Mouse (Mus musculus): ENCODE results near the gene Fto.

Gene Fto

DNA sequence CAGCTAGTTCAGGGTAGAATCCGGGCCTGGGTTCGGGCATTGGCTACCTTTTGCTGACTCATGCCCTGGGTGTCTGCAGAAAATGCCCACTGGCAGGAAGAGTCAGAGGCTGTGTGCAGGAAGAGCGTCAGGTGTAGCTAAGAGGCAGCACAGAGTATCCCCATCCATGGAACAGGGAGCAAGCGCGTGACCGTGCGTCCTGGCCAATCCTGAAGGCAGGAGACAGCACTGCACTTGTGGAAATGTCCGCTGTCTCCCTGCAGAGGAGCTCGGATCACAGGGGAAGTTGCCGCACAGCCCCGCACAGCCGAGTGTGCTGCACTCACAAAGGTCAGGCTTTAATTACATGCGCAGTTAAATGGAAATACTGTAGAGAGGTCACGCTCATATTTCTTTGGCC lies 316.3 kb downstream of the Fto start:
- DNase-seq: peak; percentile 47

DNA sequence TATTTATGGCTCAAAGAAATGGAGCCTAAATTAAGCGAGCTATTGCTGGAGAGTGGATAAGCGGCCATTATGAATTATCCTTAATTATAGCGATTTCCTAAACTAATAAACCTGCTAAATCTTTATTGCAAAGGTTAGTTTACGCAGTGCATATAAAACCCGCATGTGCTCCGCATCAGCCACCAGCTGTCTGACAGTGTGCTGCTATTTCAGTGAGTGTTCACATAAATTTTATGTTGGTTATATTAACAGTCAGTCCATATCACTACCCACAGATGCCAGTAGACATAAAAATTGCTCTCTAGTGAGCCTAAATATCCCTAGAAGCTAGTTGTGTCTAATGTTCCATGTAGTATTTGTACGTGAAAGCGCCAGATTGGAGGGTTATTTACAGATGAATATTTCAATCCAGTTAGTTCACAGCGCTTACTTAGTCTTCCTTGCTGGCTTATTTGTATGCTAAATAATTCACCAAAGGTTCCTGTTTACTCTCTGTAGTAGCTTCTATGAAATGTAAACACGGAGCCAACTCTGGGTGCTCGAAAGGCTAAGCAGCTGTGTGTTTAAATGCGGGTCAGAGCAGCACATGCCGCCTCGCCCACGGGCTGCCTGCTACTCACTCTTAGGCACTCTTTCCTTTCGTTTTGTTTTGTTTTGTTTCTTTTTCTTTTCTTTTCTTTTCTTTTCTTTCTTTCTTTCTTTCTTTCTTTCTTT lies 317.2 kb downstream of the Fto start:
- no peak for DNase-seq

DNA sequence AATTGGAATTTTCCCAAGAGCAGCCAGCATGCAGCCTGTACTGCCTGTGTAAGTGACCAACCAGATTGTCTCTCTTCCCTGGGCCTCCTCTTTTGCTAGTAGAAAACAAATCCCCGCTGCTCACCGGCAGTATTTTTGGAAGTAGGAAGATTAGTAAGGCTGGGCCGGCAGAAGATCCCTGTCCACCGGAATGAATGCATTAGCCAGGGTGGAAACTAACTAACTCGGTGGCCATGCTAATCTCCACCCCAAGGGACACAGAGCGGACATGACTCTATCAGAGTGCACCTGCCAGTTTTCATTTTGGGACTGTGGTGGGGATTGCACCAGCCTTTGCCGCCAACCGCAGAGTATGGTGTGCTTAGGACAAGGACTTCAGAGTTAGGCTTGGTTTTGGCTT lies 319.1 kb downstream of the Fto start:
- no peak for DNase-seq

DNA sequence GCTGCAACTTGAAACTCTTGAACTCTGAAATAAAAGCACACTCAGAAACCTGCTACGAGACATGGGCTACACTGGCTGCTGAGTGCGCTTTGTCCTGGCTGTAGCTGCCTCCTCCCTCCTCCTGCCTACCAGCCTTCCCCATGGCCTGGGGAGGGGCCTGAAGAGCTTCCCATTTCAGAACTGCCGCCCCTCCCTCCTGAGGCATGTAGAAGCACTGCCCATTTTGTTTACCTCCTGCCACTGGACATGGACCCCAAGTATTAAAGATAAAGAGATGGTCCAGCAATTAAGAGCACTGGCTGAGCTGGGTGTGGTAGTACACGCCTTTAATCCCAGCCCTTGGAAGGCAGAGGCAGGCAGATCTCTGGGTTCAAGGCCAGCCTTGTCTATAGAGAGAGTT lies 322.1 kb downstream of the Fto start:
- DNase-seq: no peak

DNA sequence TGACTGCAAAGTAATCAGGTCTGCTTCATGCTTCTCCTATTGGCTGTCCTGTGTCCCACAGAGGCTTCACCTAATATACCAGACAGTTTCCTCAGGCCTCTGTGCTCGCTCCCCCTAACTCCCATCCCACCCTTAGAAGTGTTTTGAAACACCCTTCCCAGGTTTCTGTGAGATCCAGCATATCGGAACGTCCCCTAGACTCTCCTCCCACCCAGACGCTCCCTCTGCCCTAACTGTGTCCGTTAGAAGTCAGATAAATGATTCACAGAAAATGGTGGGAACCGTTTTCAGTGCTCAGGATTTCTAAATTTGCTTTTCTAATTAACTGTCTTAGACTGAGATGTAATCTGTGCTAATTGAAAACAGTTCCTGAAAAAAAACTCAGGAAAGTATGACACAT lies 323.6 kb downstream of the Fto start:
- DNase-seq: no peak

DNA sequence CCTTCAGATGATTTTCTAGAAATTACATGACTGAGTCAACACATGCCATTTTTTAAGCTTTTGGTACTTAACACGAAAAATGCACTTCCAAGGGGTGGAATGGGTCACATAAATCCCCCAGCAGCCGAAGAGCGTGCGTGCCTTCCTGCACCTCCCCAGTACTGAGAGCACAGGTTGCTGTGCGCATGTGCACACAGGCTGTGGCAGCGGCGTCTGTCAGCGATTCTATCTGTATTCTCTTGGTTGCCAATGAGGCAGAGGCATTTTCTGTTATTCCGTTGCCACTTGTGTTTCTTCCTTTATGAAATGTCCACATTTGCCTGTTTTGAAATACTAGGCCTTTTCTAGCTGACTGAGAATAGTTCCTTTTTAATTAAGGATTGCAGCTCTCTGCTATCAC lies 324.4 kb downstream of the Fto start:
- DNase-seq: no peak

DNA sequence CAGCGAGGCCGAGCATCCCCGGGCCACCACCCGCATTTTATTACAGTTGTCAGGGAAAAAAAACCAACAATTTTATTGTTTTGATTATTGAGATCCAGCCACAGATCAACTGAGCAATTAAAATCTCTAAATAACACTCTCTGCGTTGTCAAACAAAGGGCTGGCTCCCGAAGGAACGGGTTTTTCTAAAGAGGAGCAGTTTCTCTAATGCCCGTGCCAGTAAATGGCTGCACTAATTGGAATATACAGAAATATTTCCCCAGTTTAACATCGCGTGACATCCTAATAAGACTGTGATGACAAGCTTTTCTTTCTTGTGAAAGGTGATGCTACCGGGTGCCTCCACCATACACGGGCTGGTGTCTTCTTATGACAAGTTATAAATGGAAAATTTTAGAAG lies 324.9 kb downstream of the Fto start:
- DNase-seq: no peak

DNA sequence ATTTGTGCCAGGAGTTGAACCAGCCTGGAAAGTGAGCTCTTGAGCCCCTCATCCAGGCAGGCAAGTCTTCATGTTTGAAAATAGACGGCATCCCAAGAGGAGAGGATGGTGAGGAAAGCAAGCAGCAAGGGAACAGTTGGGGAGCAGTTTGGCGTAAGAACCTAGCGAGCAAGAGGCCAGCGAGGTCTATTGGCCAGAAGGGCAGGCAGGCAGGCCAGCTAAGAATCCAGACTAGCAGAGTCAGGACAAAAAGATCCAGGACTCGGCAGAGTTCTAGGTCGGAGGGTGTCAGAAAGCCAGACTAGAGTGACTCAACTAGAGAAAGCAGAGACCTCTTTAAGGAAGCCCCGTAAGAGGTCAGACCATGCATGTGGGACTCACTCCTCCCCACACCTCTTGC lies 327.1 kb downstream of the Fto start:
- DNase-seq: no peak

DNA sequence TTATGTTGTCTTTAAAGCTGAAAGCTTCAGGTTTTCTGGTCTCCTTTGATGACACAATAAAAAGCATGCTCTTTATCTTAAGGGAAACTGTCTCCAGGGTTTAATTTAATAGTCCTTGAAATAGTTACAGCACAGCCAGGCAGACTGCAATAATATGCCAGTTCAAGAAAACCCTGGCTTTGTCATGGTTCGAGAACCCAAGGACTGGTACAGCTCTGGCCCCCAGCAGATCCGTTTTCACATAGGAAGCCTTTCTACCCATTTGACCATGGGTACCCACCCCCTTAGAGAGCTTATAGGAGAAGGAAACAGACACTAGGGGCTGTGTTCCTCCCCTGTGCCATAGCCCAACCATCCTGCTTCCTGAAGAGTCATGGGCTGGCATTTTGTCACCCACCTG lies 332.2 kb downstream of the Fto start:
- DNase-seq: no peak

DNA sequence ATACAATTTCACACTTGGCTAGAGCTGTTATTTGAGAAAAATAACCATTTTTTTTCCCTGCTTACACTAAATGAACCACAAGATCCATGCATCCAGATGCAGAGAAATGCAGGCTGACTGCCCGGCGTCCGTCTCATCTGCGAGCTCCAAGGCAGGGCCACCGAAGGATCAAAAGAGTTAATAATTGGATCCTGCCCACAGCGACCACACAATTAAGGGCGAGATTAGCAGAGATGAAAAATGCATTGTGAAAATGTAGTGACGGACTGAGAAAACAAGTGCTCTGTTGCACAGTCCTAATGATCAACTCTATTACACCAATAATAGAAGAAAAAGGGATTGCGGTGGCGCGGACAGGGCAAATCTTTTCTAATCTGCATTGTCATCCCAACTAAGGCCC lies 334.6 kb downstream of the Fto start:
- DNase-seq: no peak

DNA sequence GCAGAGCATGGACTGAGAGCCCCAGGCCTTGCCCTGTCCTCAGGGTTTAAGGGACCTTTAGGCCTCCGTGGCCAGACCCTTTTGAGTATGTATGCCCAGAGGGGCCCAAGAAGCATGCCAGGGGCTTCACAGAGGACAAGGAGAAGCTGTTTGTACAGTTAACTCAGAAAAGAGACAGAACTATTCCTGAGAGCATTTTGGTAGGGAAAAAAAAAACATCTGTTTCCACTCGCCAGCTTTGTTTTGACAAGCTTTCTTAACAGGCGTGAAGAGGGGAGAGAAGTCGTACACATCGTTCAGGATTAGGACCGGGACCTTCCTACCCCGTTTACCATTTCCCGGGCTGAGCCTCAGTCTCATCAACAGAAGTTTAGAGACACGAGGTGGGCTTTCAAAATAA lies 335.5 kb downstream of the Fto start:
- no peak for DNase-seq

DNA sequence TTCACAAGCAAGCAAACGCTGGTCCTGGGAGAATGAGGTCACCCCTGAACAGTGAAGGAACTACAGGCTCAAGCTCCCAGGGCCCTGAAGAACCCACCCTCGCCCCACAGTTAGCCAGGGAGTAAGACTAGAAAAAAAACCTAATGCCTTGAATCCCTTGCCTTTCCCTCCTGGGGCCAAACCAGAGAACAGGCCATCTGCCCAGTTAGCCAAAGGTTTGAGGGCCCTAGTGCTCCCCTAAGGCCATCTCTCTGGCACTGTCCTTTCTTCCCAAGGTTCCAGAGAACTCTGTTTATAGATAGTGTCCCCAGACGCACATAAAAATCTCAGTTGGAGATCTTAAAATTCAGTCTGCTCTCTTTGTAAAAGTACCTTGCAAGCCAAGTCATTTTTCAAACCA lies 340.2 kb downstream of the Fto start:
- DNase-seq: no peak

DNA sequence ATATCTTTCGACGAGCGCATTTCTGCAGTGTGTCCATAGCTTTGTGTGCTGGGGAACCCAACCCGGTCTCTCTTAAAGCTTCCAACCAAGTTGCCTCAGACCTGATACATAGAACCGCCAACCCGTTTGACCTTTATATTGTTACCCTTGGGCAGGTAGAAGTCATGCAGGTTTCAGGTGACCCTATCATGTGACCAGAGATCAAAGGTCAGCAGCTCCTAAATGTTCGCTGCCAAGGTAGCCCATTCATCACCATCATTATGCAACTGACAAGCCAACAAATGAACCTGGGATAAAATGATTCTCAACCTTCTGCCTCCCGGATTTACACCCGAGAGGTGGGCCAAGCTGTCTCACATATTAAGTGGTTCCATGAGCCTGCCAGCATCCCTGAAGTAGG lies 344.1 kb downstream of the Fto start:
- DNase-seq: no peak

DNA sequence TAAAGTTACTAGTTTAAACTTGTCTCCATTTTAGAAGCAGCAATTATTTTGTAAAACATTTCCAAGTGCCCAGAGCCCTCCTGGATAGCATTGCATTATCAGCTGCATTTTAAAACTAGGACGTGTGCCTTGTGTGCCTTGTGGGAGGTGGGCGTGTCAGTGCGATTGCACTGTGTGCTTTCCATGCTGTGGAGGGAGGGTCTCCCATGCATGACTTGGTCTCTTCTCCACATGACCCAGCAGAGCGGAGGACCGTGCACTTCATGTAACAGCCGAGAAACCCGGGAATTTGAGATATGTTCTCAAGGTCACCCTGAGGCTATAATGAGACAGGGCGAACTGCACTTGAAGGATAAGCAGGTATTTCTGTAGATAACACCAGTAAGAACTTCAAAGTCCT lies 347.6 kb downstream of the Fto start:
- DNase-seq: peak; percentile 12

DNA sequence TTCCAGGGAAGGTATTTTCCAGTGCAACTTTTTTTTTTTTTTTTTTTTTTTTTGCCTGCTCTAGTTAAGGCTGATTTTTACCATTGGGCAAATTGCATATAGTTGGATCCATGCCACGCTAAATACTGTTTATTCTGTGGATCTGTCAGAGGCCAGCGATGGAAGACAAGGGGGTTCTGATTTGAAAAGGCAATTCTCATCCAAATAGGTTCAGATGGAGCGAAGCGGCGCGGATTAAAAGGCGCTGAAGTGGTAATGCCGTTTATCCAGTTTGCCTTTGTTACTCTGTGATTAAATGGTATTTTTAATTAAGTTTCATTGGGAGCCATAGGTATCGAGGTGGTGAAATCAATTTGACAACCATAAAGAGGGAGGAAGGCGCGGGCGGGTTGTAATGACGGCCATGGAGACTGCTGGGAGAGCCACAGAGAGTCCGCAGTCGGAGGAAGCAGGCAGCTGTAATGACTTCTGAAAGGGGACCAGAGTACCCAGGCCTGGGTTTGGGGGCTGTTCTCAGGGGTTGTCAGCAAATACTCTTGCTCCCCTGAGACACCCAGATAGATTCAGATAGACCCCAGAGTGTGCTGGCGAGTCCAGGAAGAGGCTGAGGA lies 356.2 kb downstream of the Fto start:
- no peak for DNase-seq

DNA sequence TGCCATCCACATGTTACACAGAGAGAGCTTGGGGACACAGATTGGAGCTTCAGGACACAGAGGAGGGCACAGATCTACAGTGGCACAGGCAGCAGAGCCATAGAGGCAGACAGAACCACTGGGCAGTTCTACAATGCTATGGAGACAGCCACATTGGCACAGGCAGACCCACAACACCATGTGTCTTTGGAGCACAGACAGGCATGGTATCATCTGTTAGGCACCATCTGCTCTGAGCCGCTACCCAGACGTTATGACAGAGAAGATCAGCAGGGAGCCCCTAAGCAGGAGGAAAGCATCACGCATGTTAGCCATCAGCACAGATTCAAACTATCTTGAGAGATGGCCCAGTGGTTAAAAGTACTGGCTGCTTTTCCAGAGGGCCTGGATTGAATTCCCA lies 363.6 kb downstream of the Fto start:
- no peak for DNase-seq

DNA sequence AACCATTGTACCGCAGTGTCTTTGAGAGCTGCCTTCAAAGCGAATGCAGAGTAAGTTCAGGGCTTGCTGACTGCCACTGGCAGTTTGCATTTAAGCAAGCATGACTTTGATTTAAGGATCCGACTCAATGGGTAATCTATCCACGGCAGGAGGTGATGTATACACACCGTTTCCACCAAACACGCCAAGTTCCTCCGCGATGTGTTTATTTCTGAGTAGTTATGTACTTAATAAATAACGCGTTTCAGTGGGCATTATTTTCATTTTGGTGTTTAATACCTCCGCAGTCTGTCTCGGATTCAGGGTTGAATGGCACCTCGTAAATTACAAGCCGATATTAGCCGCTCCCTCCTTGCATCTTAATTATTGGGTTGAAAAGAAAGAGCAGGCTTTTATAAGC lies 366.1 kb downstream of the Fto start:
- no peak for DNase-seq

DNA sequence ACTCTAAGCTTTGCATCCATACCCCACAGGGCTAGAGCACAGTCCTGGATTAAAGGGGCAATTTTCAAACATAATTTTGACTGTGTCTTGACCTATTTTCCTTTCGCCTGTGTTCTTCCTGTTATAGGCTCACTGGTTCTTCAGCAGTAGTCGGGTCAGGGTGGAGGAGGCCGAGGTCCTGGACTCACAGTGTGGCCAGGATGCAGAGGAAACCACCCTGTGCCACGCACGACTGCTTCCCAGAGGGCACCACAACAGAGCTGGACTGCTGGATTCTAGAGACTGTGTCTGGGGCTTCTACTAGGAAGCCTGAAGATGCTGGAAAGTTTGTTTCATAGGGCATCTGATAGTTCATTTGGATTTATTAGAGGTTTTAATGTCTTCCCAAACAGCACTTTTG lies 366.8 kb downstream of the Fto start:
- DNase-seq: peak; percentile 10

DNA sequence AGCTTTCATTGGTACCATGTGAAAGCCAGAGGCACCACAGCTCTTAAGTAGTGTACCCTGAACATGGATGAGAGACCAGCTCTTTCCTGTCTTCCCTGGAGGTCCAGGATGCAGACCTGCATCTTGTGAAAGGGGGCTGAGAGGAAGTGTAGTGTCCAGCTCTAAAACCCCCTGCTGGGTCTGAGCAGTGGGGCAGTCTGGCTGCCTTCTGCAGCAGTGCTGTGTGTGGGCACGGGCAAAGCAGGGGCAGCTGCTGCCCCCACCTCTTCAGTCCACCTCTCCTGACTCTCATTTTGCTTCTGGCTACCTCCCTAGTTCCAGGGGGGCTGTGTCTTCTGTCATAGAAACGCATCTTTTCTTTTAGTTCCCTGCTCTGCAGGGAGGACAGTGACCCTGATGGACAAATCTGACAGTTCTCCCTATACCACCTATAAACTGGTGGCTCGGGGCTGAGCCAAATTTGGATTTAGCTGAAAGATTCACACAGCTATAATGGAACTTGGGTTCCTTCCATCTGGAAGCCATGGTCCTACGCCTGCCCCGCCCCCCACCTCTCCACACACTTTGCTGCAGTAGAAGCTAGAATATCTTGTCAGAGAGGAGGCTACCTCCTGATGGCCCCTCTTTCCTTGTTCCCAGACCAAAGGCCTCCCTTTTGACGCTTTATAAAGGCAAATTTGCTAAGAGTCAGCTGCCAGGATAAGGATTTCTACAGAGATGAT lies 371.4 kb downstream of the Fto start:
- no peak for DNase-seq

DNA sequence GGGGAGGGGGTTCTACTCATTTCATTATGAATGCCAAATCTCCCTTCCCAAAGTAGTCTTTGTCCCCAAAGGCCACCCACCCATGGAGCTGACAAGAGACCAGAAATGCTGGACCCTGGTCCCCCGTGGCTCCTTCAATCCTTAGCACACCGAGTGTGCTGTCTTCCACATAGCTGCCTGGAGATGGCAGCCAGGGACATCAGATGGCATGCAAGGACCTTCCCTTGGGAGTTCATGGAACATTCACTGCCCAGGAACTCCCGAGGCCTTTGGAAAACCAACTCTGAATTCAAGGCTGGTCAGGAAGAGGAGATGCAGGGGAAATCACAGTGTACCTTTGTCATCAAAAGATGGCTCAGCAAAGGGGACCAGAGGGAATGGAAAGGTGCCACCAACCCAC lies 372.1 kb downstream of the Fto start:
- DNase-seq: peak; percentile 17

DNA sequence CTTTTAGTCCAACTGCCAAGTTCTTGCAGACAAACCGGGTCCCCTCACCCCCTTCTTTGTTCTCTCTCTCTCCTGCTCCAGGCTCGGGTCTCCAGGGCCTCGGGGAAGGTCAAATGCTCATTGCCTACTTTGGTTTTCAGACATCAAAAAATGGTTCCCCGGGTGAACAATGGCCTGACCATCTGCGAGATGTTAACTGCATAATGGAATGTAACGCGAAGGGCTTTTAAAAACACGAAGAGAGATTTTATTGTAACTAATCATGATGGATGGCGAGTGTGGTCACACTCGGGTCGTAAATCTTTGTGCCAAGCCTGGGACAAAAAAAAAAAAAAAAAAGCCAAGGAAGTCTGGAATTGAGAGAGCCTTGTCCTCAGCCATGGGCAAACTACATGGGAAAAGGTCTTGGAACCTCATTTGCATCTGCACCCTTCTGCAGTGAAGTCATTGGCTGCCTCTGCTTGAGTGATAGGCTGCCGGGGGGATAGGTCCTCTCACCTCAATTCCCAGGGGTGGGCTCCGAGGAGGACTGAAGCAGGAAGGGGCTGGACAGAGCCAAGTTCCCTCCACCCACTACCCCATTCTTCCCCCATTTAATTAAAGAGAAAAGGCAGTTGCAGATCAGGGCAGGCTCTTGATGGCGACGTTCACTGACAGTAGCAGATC lies 378.9 kb downstream of the Fto start:
- DNase-seq: no peak

DNA sequence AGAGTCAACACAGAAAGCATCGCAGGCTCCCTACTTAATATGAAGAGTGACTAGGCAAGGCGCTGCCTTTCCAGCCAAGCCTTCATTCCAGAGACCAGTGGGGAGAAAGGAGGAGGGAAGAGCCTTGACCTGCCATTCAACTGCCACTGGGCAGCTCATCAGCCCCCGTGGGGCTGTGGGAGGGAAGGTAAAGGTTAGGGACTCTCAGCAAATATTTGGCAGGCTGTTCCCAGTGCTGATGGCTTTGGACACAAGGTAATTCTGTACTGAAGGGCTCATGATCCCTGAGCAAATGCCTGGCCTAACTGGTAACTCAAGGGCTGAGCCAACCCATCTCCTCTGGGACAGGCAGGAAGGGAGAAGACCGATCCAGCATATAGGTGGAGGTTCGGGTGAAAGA lies 393.2 kb downstream of the Fto start:
- no peak for DNase-seq

DNA sequence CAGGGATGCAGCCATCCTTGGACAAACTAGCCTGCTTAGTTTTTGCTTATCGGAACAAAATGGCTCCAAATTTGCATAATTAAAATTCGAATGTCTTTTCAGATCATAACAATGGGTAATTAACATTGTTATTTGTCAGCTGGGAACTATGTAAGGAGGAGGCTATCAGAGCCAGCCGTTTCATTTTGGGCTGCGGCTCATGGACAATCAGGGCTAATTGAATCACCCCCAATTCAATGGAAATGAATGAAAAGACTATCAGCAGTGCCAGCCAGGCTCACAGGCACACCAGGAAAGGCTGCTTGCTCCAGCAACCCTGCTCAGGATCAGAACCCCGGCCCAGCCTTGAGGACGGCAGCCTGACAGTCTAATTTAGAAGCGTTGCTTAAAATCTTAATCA lies 395.3 kb downstream of the Fto start:
- DNase-seq: no peak

DNA sequence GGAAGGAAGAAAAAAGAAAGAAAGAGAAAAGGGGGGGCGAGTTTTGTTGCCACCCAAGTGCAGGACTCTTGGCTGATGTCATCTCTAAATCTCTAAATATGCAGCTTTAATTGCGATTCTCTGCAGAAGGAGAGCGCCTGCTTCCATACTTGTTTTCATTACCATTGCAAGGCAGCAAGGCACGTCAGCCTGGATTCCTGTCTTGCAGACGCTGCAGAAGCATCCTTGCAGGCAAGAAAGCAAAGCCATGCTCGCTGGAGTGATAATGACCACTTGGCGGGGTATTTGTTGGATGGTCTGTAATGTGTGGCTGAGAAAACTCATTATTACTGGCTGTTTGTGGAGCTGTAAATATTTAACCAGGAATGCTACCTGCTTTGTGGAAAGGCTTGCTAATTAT lies 396.4 kb downstream of the Fto start:
- DNase-seq: no peak

Data from kidney, postnatal 14 days (tissue).